Mouse (Mus musculus): ENCODE measurements at regions not wholly inside any gene's neighbourhood (a gene's known extent, or its start where the extent isn't known, plus 50 kb on each side); places are given as distances from the start of the nearest gene placed in this dataset.

DNA sequence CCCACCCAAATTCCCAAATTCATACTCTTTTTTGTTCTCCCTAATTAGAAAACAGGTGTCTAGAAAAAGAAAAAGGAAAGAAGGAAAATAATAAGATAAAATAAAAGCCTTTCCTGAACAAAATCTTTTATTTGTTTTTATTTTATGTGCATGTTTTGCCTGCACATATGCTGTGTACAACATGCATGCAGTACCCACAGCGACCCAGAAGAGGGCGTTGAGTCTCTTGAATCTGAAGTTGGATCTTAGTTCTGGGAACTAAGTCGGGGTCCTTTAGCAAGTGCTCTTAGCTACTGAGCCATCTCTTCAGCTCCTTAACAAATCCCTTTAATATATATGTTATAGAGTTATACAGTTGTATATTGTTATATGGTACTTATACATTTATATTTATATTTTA lies 206.0 kb upstream of the Clint1 start:
- DNase-seq, result no peak

GRCm38 (mm10) chr11:45647888-45648287 lies 204.0 kb upstream of the Clint1 start:
- DNase-seq, result no peak

DNA sequence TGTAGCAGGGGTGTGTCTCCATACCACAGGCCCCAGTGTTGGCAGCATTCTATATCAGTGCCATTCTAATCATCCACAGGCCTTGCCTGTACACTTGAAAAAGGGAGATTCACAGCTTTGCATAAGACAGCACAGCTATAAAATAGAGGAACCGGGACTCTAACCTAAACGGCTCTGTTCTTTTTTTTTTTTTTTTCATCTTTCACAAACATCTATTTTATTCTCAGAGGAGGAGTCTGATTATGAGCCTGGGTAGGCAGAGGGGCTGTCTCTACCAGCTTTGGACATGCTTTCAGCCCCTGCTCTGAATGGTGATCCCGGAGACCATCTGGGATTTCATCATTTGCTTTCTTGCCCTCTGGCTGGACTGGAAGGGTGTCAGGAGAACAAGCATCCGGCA lies 195.6 kb upstream of the Clint1 start:
- DNase-seq, result no peak

- DNase-seq, result peak; percentile 9
Observed at GRCm38 (mm10) chr11:45670156-45670830, 181.6 kb upstream of the Clint1 start.

- DNase-seq, result peak; percentile 36
Observed at GRCm38 (mm10) chr11:45678666-45679292, 173.1 kb upstream of the Clint1 start.

- no peak for DNase-seq
Observed at GRCm38 (mm10) chr11:45679293-45679673, 172.6 kb upstream of the Clint1 start.

DNA sequence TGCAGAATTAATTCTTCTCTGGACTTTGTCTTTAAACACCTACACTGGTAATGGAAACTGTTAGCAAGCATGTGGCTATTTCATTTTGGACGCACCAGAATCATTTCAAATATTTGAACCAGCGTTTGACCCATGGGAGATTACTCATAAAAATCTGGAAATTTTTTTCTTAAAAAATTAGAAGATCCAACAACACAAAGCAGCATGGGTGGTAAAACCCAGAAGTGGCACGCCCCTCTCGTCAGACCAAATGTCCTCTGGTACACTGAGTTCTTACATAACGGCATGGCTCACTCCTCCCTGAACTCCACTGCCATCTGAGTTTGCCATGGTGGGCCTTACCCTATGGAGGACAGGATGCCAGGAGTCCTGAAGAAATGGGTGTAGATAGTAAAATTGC lies 166.3 kb upstream of the Clint1 start:
- no peak for DNase-seq

DNA sequence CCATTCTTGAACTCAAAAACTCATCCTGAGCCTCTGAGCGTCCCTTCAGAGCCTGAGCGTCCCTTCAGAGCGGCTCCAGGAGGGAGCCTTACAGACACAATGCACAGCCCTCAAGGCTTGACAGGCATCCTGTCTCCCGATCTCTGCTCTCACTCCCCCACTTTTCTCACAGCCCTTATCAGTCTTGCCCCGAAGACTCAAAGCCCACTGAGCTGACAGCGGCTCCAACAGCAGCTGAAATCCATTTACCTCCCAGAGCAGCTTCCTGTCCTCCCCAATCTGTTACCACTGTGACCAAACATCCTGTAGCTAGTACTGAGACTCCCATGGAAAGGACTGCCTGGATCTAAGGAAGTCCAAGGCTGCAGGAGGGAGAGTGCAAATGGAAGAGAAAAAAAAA lies 158.6 kb upstream of the Clint1 start:
- DNase-seq, result no peak

GRCm38 (mm10) chr11:45701506-45701905 lies 150.3 kb upstream of the Clint1 start:
- DNase-seq, result no peak

GRCm38 (mm10) chr11:45702916-45703315 lies 148.9 kb upstream of the Clint1 start:
- DNase-seq, result no peak

- DNase-seq, result no peak
Observed at GRCm38 (mm10) chr11:45704411-45704810, 147.4 kb upstream of the Clint1 start.

DNA sequence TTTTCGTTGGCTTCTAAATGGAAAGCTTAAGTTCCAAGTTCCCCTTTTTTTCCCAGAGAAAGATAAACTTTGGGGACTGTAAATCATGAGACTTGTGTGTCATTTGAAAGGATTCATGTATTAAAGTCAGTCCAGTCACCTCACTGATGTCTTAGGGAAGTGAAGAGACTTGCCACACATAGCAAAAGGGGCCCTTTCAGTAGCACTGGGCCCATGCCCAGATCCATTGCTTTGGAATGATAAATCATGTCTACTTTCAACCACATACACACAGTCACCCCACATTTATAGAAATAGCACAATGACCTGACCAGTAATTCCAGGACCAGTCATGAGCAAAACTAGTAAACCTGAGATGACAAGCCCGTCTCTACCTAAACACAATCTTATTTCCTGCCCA lies 133.2 kb upstream of the Clint1 start:
- no peak for DNase-seq

DNA sequence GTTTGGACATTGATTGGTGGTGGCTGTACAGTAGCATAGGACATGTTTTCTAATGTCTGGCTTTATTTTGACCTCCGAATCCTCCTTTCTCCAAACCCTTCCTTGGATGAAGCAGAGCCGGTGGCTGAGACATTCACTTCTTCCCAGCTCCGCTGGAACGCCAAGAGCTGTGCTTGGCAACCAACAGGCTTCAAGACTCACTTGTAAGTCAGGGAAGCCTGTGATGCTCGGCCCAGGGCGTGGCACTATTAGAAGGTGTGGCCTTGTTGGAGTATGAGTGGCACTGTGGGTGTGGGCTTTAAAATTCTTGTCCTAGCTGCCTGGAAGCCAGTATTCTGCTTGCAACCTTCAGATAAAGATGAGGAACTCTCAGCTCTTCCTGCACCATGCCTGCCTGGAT lies 132.0 kb upstream of the Clint1 start:
- DNase-seq, result no peak

DNA sequence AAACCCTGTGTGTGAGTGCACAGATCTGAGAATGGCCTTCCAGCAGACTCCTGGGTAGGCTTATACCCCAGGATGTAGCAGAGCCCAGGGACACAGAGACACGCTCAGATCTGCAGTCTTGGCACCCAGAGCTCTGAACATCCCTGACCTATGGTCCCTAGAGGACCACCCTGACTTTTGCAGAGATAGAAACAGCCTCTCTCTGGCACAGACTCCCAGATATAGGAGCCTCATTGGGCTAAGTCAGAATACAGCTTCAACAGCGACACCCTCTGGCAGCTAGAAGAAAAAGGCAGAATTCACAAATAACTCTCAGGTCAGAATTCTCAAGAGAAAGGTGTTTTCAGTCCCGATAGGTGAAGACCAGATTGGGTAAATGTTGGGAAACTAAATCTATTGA lies 115.3 kb upstream of the Clint1 start:
- no peak for DNase-seq

- no peak for DNase-seq
Observed at GRCm38 (mm10) chr11:45738331-45738730, 113.5 kb upstream of the Clint1 start.

- no peak for DNase-seq
Observed at GRCm38 (mm10) chr11:45745941-45746340, 105.9 kb upstream of the Clint1 start.

- no peak for DNase-seq
Observed at GRCm38 (mm10) chr11:45750249-45750648, 101.6 kb upstream of the Clint1 start.

- DNase-seq, result peak; percentile 47
Observed at GRCm38 (mm10) chr11:45752237-45752636, 99.6 kb upstream of the Clint1 start.

DNA sequence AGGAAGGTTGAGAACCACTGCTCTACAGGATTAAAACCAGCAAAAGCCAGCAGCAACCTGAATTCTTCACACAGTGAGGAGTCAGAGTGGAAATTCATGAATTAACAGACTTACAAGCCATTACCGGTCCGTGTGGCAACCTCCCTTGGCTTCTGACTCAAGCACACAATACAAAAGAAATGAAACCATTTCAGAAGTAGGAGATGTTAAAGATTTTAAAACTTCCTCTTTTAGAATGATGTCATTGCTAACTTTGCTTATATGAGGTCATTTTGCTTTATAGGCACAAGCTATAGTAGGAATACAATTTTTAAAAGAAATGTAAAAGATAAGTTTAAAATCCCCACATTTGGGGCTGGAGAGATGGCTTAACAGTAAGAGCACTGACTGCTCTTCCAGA lies 99.1 kb upstream of the Clint1 start:
- DNase-seq, result no peak

- DNase-seq, result peak; percentile 34
Observed at GRCm38 (mm10) chr11:45767081-45767480, 84.8 kb upstream of the Clint1 start.

DNA sequence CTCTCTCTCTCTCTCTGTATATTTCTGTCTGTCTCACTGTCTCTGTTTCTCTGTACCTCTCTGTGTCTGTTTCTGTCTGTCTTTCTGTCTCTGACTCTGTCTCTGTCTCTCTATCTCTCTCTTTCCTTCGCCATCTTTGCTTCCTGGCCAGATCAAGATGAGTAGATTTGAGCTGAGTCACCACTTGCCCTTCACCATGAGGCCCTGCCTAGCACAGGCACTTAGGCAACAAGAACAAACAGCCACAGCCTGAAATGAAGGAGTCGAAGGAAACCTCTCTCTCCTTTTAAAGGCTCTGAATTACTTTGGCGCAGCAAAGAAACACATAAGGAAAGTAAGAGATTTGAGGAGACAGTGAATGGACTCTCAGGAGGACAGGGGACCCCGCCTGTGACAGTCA lies 69.4 kb upstream of the Clint1 start:
- DNase-seq, result peak; percentile 50

DNA sequence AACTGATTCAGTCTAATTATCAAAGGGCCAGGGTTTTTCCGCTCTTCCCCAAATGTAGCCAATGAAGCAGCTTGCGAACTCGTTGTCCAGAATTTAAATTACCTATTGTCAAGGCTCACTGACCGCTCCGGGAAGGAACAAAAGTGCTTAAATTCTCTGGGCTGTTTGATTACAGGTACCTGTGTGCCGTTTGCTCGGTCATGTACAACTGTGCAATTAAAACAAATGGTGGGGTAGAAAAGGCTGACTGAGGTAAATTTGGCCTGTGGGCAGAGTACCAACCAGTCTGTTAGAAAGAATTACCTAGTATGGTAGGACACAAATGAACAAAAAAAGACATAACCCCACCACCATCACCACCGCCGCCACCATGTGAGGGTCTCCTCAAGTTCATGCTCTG lies 66.0 kb upstream of the Clint1 start:
- DNase-seq, result no peak

- no peak for DNase-seq
Observed at GRCm38 (mm10) chr11:45787408-45787807, 64.4 kb upstream of the Clint1 start.

GRCm38 (mm10) chr11:45789886-45790285 lies 62.0 kb upstream of the Clint1 start:
- DNase-seq, result no peak
